Mouse (Mus musculus): Measurements from ENCODE around the gene Hip1.

DNA sequence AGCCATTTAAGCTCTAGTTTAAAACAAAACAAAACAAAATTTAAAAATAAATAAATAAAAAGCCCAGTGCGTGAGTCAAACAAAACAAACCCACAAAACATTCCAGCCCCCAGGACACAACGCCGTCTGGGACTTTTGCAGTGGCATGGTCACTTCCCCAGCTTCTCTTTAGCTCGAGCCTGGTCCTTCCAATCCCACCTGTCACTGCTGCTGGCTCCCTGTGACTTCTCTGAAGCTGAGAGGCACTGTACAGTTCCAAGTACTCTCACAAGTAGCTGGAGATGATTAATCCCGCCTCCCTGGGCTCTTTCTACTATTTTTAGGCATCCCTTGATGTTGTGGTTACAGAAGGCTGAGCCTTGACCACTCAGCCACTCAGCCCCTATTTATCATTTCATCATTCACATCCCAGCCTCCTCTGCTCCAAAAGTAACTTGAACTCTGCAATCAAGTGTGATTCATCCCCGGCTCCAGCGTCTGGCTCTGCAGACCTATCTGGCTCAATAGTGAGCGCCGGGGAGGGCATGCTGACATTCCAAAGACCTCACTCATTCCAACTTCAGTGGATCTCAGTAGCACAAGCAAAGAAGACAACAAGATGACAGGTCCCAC lies 22.7 kb downstream of the Hip1 start:
- no peak for TF ChIP-seq CTCF (IDR thresholded peaks at IDR 0.05; ENCODE audit: low read depth, low read length)
- no peak for TF ChIP-seq POLR2A (IDR thresholded peaks at IDR 0.05; ENCODE audit: borderline replicate concordance, low read depth, low read length)
